13 mouse cellular contexts compared by ENCODE assay signal in genomic region chr5:75405496-75405895, GRCm38 (mm10).
DNase-seq lines count a peak whose midpoint lies in the region; ATAC-seq and TF ChIP-seq lines count a peak whose summit lies in the region.
"Had no signal": no experiment of that assay in that cellular context is flagged by ENCODE, and none has a peak within 500 bp of the region (broad histone marks: within the 10 kb centered on the region; RNA-seq: fewer than 3 reads in every experiment).

No protein-coding gene starts in this region.

- no peaks in the 10 kb centered on the region for H3K9me3 ChIP-seq in embryonic facial prominence, embryonic 10.5 days
- no peaks in the 10 kb centered on the region for H3K9me3 ChIP-seq in liver, embryonic 11.5 days (ENCODE audit: control insufficient read depth, low read length)
- H3K9me3 ChIP-seq: forebrain, embryonic 13.5 days; lung, embryonic 15.5 days; midbrain, embryonic 12.5 days had no signal

- TF ChIP-seq POLR2A in lung, adult 2 months (IDR thresholded peaks at IDR 0.05; ENCODE audit: borderline replicate concordance, extremely low read depth, low read depth, low read length) = no peak

- no peaks in the 10 kb centered on the region for H3K36me3 ChIP-seq in embryonic facial prominence, embryonic 10.5 days (replicated peaks)
- H3K36me3 ChIP-seq in liver, embryonic 11.5 days (ENCODE audit: control insufficient read depth, insufficient read depth, low read length) = no peaks in the 10 kb centered on the region
- H3K36me3 ChIP-seq: lung, embryonic 15.5 days; midbrain, embryonic 12.5 days had no signal

- TF ChIP-seq CTCF in lung, adult 2 months (IDR thresholded peaks at IDR 0.05; ENCODE audit: insufficient read depth, low read length) = no peak

- H3K4me3 ChIP-seq in lung, adult 2 months (replicated peaks; ENCODE audit: extremely low read depth, low read depth, low read length) = no peak overlapping the region
- H3K4me3 ChIP-seq in embryonic facial prominence, embryonic 10.5 days = no peak overlapping the region
- no peak overlapping the region for H3K4me3 ChIP-seq in liver, embryonic 11.5 days (ENCODE audit: low read depth, low read length)
- H3K4me3 ChIP-seq: forebrain, embryonic 13.5 days; lung, embryonic 15.5 days; midbrain, embryonic 12.5 days had no signal

- peak; percentile 39 for DNase-seq in lung, postnatal 10 days
- no peak for DNase-seq in lung, adult 2 months
- peak; percentile 48 for DNase-seq in embryonic facial prominence, embryonic 10.5 days (ENCODE audit: low spot score)
- peak; percentile 28 for DNase-seq in kidney, adult 9 months
- peak; percentile 22 for DNase-seq in retina, embryonic 14.5 days (ENCODE audit: low spot score)
- no peak for DNase-seq in liver, embryonic 11.5 days (ENCODE audit: low spot score)
- DNase-seq: adrenal gland, postnatal 10 days had no signal

- H3K4me2 ChIP-seq in liver, embryonic 11.5 days = no peak overlapping the region
- H3K4me2 ChIP-seq: forebrain, embryonic 13.5 days; lung, embryonic 15.5 days; midbrain, embryonic 12.5 days had no signal

- ATAC-seq in megakaryocyte-erythroid progenitor cell, adult 5-6 weeks (replicated peaks; ENCODE audit: low FRiP score, low TSS enrichment, poor library complexity, severe bottlenecking) = no peak
- no peak for ATAC-seq in liver, embryonic 11.5 days (replicated peaks; ENCODE audit: low FRiP score)
- ATAC-seq: forebrain, embryonic 13.5 days had no signal

- no peak overlapping the region for H3K9ac ChIP-seq in liver, embryonic 11.5 days (ENCODE audit: low read depth, low read length)
- H3K9ac ChIP-seq: forebrain, embryonic 13.5 days; lung, embryonic 15.5 days; midbrain, embryonic 12.5 days had no signal

- peaks cover 5% of the 10 kb centered on the region for H3K4me1 ChIP-seq in lung, adult 2 months (ENCODE audit: control insufficient read depth, insufficient read depth, low read length)
- H3K4me1 ChIP-seq in embryonic facial prominence, embryonic 10.5 days = peaks cover 30% of the 10 kb centered on the region
- 0 out of 2 replicates have a peak, but pooled peaks cover 2% of the 10 kb centered on the region for H3K4me1 ChIP-seq in liver, embryonic 11.5 days (replicated peaks; ENCODE audit: control insufficient read depth, insufficient read depth, low read length)

- H3K27ac ChIP-seq in embryonic facial prominence, embryonic 10.5 days (replicated peaks) = peak overlapping the region; percentile 19; the same call in 1 of the 2 replicates
- H3K27ac ChIP-seq in liver, embryonic 11.5 days (ENCODE audit: low read depth, low read length) = no peak overlapping the region
- H3K27ac ChIP-seq: forebrain, embryonic 13.5 days; kidney, postnatal 0 days; lung, embryonic 15.5 days; midbrain, embryonic 12.5 days had no signal

- no peaks in the 10 kb centered on the region for H3K27me3 ChIP-seq in embryonic facial prominence, embryonic 10.5 days (replicated peaks; ENCODE audit: low read depth, poor library complexity, severe bottlenecking)
- no peaks in the 10 kb centered on the region for H3K27me3 ChIP-seq in liver, embryonic 11.5 days (replicated peaks; ENCODE audit: control insufficient read depth, insufficient read depth, low read length)
- H3K27me3 ChIP-seq: CH12.LX; lung, embryonic 15.5 days had no signal

- 33% methylated on average over 7 of the region's 7 CpGs for WGBS in lung, adult 2 months
- 32% methylated on average over 7 of the region's 7 CpGs for WGBS in embryonic facial prominence, embryonic 10.5 days
- WGBS in liver, embryonic 11.5 days = 71% methylated on average over 7 of the region's 7 CpGs

Comparison
In these comparisons a context has a peak if more than half of its experiments do, and no peak if none do; other contexts are left out.
1. DNase-seq: peak in lung, postnatal 10 days (single experiment), embryonic facial prominence, embryonic 10.5 days (single experiment), kidney, adult 9 months (single experiment) and retina, embryonic 14.5 days (single experiment); none in lung, adult 2 months (single experiment) and liver, embryonic 11.5 days (single experiment).